Mouse (Mus musculus): Measurements from ENCODE around the gene Tmem164.
"Not testable (repeated sequence)": the region's sequence is repeated elsewhere in the genome, so short reads cannot be mapped to it uniquely, and the experiment has no call there.

Tmem164 gene

DNA sequence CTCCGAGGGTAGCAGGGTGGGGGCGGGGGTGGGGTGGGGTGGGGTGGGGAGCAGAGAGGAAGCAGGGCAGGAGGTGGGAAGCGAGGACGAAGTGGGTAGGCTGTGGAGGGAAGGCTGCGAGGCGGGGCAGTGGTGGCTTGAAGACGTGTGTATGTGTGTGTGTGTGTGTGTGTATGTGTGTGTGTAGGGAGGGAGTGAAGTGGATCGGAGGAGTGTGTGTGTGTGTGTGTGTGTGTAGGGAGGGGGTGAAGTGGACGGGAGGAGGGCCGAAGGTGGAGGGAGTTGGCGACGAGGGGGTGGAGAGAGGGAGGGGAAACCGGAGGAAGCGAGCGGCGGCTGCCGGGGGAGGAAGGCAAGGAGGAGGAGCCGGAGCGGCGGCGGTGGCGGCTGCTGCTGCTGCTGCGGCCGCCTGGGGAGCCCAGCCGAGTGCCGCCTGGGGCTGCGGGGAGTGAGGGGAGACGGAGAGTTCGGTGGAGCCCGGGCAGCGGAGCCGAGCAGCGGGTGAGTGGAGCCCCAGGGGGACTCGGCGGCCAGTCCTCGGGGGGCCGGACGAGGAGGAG is at the start of gene Tmem164:
Gene Tmem164 (plus strand): TSS at position 351 of the 560 bp plus-strand sequence.
- peak; percentile 62 for DNase-seq (ENCODE audit: low spot score)

- not testable (repeated sequence) for DNase-seq (ENCODE audit: low spot score)
Measured at GRCm38 (mm10) chrX:142632990-142633389, 48.2 kb upstream of the Tmem164 start.

- no peak for DNase-seq (ENCODE audit: low spot score)
Measured at GRCm38 (mm10) chrX:142647202-142647601, 34.0 kb upstream of the Tmem164 start.

DNA sequence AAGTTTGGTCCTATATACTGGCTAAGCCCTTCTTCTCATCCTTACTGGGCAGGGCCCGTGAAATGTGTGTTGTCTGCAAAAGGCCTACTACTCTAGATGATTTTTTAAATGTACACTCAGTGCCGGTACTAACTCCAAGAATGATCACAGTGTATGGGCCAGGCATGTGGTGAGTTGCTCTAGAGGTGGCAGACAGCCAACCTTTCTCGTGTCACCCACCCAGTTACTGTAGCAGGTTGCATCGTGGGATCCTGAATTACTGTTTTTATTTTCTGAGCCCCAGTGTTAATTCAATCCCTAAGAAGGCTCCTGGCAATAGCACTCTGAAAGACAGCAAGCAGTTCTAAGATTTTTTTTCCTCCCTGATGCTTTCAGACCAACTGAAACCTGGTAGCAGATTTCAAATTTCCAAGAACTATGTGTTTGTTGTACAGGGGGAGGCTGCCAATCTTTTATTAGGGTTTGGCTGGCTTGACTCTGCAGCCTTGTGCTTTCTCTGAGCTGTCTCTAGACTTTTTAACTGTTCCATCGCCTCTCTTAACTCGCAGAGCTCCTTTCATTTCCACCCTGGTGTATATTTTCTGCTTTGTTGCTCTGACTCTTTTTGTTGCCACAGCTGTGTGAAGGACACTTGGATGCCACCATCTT is 31.0 kb upstream of the Tmem164 start:
- no peak for DNase-seq (ENCODE audit: low spot score)

DNA sequence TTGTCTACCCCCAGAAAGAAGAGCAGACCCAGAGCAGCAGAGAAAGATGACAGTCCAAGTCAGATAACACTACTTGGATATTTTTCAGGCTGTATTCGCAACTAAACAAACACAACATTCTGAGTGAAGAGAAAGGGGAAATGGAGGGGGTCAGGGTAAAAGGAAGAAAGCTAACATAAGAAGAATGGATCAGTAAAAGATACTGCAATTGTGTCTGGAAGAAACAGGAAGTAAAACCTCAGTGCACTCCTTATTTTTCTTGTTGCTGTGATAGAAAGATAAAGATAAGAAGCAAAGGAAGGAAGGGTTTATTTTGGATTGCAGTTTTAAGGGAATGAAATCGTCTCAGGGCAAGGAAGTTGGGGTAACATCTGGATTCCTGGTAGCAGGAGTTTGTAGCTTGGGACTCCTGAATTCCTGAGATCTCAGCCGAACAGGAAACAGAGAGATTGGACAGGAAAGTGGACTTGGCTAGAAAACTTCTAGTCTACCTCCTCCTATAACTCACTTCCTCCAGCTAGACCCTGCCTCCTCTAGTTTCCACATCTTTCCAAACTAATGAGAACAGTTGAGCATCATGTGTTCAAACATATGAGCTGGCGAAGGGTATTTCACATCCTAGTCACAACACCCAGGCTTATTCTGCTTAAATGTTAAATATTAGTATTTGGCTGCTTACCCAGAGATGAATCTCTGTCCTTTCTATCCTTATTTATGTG is 16.3 kb upstream of the Tmem164 start:
- no peak for DNase-seq (ENCODE audit: low spot score)

DNA sequence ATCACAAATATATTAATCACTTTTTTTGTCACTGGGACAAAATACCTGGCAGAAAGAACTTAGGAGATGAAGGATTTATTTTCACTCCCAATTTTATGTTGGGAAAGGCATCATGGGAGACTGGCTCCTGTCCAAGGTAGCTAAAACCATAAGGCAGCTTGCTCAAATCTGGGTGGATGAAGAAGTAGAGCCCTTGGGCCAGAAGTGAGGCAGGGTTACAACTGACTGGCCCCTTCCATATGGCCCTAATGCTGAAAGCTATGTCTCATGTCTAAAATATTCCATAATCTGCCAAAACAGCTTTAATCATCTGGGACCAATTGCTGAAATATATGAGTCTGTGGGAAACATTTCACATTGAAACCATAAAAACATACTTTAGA is 15.8 kb upstream of the Tmem164 start:
- no peak for DNase-seq (ENCODE audit: low spot score)

- DNase-seq (ENCODE audit: low spot score): no peak
Measured at GRCm38 (mm10) chrX:142669312-142670091, 11.7 kb upstream of the Tmem164 start.

- DNase-seq (ENCODE audit: low spot score): no peak
Measured at GRCm38 (mm10) chrX:142670121-142670520, 11.1 kb upstream of the Tmem164 start.

DNA sequence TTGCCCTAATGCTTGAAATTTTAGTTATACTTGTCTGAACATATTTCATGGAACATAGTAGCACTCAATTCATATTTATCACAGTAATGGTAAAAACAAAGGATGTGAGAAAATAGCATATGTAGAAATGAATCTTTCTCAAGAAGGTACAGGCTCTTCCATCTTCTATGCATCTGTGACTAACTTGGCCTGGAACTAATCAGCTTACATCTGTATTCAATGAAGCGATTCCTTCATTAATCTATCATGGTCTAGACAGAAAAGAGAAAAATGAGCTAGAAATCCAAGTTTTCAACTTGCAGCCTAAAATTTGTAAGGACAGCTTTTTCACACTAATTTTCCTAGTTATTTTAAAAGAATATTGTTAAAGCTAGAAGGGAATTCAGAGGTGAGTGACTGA is 10.1 kb upstream of the Tmem164 start:
- DNase-seq (ENCODE audit: low spot score): no peak

GRCm38 (mm10) chrX:142672701-142673100 is 8.5 kb upstream of the Tmem164 start:
- DNase-seq (ENCODE audit: low spot score): no peak

GRCm38 (mm10) chrX:142677193-142677592 is 4.0 kb upstream of the Tmem164 start:
- no peak for DNase-seq (ENCODE audit: low spot score)

DNA sequence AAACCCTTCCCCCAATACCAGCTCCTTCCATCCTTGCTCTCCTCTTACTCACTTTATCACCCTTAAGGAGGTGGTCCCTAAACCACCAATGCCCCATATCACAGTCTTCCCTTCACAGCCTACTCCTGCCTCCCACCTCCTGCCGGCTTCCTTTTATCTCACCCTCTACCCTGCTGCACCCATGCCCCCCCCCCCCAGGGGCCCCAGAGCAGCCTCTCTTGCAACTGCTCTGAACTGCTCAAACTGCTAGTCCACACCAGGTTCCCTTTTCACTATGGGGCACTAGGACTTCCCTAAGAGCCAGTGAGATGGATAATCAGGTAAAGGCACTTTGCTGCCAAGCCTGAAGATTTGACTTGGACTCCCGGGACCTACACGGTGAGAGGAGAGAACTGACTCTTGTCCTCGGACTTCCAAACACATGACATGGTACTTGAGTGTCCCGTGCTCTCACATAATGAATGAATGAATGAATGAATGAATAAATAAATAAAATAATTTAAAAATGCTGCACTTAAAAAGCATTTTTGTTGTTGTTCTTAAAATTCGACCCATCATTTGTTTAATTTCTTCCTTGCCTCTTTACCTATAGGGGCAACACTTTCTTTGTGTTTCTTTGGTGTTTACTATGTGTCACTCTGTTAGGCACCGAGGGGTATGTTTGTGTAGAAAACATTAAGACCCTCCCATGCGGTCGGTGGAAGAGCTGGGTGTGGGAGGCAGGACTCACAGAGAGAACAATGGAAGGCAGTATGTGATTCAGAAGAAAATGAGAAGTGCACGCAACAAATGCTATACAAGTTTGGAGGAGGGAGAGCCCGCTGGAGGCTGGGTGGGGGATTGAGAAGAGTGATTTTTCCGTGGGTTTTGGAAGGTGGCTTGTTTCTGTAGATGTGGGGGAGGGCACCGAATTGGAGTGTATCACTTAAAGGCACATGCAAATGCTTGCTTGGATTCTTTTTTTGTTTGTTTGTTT is 2.4 kb upstream of the Tmem164 start:
- no peak for DNase-seq (ENCODE audit: low spot score)

GRCm38 (mm10) chrX:142679502-142680250 is 1.5 kb upstream of the Tmem164 start:
- no peak for DNase-seq (ENCODE audit: low spot score)

GRCm38 (mm10) chrX:142680391-142681055 is 683 bp upstream of the Tmem164 start:
- no peak for DNase-seq (ENCODE audit: low spot score)

GRCm38 (mm10) chrX:142681616-142682141 is 473 bp downstream of the Tmem164 start:
- DNase-seq (ENCODE audit: low spot score): no peak

DNA sequence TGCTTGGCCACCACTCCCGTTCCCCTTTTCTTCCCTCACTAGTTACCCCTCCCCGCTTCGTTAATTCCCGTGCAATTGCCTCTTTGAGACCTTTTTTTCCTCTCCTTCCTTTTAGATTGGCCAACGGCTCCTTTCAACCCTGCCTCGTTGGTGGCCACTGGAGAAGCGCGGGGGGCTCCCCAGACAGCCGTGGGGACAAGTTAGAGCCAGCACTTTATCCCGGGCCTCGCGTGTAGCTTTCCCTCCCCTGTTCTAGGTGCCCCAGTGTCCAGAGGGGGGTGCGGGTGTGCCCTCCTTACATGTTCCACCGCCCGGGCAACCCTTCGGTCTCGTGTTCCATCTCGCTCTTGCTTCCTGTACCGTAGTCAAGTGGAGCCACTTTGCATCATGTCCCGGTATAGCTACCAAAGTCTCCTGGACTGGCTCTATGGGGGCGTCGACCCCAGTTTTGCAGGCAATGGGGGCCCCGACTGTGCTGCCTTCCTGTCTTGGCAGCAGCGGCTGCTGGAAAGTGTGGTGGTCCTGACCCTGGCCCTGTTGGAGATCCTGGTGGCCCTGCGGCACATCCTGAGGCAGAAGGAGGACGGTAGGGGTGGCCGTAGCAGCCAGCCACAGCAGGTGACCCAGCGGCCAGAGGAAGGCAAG is 1.1 kb downstream of the Tmem164 start:
- peak; percentile 16 for DNase-seq (ENCODE audit: low spot score)

DNA sequence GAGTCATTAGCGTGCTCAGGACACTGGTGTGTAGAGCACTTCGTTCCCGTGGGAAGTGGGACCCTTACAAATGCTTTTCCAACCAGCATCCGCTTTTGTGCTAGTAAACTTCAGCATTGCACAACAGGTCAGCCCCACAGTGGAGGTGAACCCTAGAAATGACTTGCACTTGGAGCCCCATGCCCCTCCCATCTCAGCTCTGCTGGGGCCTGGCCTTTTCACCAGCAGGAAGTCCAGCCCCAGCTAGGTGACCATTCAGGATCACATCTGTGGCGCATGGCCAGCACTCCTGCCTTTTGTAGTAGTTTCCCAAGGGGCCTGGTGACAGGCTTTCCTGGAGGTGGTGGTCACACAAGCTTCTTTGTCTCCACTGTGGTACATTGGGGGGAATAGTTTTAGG is 1.8 kb downstream of the Tmem164 start:
- DNase-seq (ENCODE audit: low spot score): no peak

DNA sequence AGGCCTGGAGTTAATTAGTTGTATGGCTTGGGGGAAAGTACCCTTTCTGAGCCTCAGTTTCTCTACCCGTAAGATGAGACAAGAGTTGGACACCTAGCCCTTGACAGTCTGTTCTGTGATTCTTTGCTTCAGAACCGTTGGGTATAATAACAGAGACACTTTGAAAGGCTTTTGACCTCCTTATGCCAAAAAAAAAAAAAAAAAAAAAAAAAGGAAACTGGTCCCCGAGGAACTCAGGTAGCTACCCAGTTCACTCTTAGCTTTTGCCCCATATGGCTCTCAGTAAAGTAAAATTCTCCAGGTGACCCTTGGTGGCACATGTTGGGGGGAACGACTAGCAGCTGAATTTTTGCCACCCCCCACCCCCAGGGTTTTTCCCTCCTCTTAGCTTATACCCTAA is 3.5 kb downstream of the Tmem164 start:
- DNase-seq (ENCODE audit: low spot score): no peak

DNA sequence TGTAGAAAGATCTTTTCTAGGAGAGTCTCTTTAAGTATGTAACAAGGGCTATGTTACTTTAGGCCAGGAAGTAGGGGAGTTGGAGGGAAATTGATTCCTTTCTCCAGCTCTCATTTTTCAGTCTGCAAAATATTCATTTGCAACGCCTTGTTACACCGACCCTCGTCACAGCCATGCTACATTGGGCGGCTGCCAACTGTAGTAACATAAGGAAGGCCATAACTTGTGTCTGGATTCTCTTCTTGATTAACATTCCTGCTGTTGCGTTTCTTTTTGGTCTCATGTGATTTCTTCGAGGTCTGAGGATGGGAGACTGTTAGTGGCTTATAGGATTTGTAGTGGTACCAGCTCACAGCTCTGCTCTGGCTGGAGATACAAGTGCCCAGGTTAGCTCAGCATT is 4.5 kb downstream of the Tmem164 start:
- no peak for DNase-seq (ENCODE audit: low spot score)
